Mouse (Mus musculus) kidney, adult 11 months (tissue): Measurements from ENCODE around the gene Lcn4.

ENCODE experiments used
- DNase-seq: peaks from one replicate; pipeline ENCODE4 v3.0.0; 2022

Gene Lcn4

GRCm38 (mm10) chr2:26634629-26635488, 36.2 kb downstream of the Lcn4 start:
- DNase-seq, result no peak

GRCm38 (mm10) chr2:26633953-26634530, 37.0 kb downstream of the Lcn4 start:
- DNase-seq, result no peak

GRCm38 (mm10) chr2:26632541-26633395, 38.3 kb downstream of the Lcn4 start:
- DNase-seq, result no peak

GRCm38 (mm10) chr2:26628792-26629437, 42.2 kb downstream of the Lcn4 start:
- DNase-seq, result no peak

- peak; percentile 49 for DNase-seq
Observed at GRCm38 (mm10) chr2:26627921-26628739, 43.0 kb downstream of the Lcn4 start, which contains the start of gene Fam69b. Fam69b (plus strand) TSS chr2:26628457.

- no peak for DNase-seq
Observed at GRCm38 (mm10) chr2:26626081-26626480, 45.0 kb downstream of the Lcn4 start.

- DNase-seq, result no peak
Observed at GRCm38 (mm10) chr2:26625419-26625818, 45.7 kb downstream of the Lcn4 start.

GRCm38 (mm10) chr2:26622984-26623383, 48.1 kb downstream of the Lcn4 start:
- no peak for DNase-seq

- DNase-seq, result no peak
Observed at GRCm38 (mm10) chr2:26621246-26621645, 49.8 kb downstream of the Lcn4 start.

- DNase-seq, result no peak
Observed at GRCm38 (mm10) chr2:26617928-26618327, 53.2 kb downstream of the Lcn4 start.
